Mouse (Mus musculus): Measurements from ENCODE around the gene Pitpnm2. TPM values are rescaled to one million over a fixed set of nuclear protein-coding genes. Genes with fewer than 3 reads are reported as not detected.

The Pitpnm2 gene
- total RNA-seq, 2 experiments from 2014 or later = 50.0 to 57.2 TPM

GRCm38 (mm10) chr5:124201564-124201963, 48.0 kb downstream of the Pitpnm2 start:
- DNase-seq = no peak

DNA sequence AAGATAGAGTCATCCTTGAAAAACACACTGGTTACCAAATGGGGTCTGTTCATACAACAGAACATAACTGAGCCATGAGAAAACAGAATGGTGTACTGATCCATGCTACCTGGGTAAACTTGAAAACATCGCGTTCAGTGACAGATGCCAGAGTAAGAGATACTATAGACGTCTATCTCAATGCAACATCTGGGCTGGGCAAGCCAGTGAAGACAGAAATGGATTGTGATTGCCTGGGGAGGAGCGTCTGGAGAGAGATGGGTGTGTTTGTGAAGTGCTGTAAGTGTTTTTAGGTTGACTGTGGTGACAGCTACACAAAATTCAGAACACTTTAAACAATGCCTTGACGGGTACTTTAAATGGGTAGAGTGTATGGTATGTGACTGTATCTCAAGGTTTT, 48.7 kb downstream of the Pitpnm2 start:
- no peak for DNase-seq

- peak in 1 of 2 experiments; percentile 45 for DNase-seq
Observed at GRCm38 (mm10) chr5:124199168-124199567, 50.4 kb downstream of the Pitpnm2 start.

GRCm38 (mm10) chr5:124198473-124198872, 51.1 kb downstream of the Pitpnm2 start:
- DNase-seq = no peak

DNA sequence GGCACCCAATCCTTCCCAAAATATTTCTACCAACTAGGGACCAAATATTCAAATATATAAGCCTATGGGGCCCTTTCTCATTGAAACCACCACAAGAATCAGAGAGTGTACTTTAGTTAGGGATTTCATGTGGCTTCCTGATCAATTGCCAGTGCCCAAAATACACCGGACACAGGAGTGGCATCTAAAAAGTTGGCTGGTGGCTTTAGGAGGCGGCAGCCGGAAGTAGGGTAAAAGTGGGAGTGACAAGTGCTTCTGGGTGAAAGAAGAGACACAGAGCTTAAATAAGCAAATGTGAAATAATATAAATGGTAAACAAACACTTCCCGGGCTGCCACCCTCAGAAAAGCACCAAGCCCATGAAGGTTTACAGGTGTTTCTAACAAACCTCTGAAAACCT, 53.5 kb downstream of the Pitpnm2 start:
- DNase-seq = no peak

DNA sequence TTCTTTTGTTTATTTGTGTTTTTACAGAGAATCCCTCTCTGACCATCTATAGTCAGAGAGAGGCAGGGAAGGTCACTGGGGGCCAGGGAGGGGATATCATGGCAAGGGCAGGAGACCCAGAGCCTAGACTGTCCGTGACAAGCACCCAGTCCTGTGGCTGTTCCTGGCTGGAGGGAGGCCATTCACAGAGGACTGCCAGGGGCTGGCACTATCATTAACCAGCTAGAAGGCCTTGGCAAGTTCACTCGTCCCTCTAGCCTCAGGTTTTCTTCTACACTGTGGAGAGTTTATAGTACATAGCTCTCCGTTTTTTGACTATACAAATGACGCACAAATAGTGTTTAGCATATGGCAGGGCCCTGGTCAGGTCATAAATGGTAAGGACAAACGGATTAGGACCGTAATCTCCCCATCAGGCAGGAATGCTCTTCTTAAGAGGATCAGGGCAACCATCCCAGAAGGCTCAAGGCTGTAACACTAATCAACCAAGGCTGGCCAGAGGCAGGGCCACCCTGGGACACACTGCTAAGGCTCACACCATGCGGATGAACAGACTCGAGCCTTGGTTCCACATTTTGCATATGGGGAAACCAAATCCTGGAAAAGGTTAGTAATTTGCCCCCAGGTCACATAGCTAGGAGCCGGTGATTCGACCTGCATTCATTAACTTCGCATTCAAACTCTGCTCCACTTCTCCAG, 55.0 kb downstream of the Pitpnm2 start:
- peak; percentile 57 to 61 for DNase-seq

- DNase-seq = no peak
Observed at GRCm38 (mm10) chr5:124193286-124194112, 56.1 kb downstream of the Pitpnm2 start.

- DNase-seq = no peak
Observed at GRCm38 (mm10) chr5:124192726-124193285, 56.8 kb downstream of the Pitpnm2 start.

GRCm38 (mm10) chr5:124192251-124192710, 57.3 kb downstream of the Pitpnm2 start:
- DNase-seq = no peak

DNA sequence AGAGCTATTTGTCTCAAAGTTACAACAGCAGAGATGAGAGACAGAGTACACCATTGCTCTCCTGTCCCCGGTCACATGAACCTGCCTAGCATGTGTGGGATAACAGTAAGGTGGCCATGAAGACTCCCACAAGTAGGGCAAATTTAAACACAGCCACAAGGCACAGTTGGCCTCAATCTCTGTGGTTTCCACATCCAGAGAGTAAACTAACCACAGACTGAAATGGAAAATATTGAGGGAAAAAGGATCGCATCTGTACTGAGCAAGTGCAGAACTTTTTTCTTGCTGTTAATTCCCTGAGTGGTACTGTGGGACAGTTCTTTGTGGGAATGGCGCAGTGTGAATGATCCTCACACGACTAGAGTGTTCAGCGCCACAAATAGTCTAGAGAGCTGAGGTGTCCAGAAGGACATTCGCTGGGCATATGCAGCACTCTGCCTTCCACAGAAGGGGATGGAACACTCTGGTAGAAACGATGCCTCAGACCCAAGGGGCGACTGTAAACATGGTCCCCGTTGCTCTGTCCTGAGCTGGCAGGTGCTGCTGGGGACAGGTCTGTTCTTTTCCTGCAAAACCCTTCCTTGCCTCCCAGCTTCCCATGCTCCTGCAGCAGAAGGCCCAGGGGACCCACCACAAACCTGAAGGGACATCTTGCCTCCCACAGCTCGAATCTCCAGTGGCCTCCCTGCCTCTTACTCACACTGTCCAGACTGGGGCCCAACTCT, 59.3 kb downstream of the Pitpnm2 start:
- DNase-seq = no peak

GRCm38 (mm10) chr5:124189572-124189981, 60.0 kb downstream of the Pitpnm2 start:
- DNase-seq = peak in 1 of 2 experiments; percentile 34

DNA sequence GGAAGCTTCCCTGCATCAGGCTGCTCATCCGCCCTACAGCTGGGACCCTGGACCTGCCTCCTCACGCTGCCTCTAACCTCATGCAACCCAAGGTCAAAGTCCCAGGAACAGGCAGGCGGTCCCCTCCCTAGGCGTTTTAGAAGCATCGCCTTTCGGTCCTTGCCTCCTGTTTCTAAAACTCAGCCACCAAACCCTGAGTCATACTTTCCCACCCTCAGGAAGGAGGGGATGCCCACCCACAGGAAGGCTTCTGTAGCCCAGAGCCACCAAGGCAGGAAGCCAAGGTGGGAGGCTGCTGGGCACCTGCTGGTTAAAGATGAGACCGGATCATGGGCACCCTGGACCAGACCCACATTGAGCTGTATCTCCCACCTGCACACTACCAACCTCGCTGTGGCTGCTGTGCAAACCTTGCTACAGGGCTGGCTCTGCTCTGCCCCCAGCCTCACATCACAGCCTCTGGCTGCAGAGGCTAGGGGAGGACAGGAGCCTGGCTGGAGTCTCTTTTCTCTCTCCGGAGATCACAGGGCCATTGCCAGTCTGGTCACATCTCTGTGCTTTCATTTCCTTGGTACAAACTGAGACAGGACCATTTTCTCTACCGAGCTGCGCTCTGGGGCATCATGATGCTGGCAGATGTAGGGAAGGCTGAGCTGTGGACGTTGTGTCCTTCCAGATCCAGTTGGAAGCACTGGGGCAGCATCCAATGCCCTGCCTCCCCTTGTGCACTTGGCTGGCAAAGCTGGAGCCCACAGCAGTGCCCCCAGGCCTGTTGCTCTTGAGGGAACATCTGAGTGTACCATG, 61.9 kb downstream of the Pitpnm2 start:
- DNase-seq = no peak

DNA sequence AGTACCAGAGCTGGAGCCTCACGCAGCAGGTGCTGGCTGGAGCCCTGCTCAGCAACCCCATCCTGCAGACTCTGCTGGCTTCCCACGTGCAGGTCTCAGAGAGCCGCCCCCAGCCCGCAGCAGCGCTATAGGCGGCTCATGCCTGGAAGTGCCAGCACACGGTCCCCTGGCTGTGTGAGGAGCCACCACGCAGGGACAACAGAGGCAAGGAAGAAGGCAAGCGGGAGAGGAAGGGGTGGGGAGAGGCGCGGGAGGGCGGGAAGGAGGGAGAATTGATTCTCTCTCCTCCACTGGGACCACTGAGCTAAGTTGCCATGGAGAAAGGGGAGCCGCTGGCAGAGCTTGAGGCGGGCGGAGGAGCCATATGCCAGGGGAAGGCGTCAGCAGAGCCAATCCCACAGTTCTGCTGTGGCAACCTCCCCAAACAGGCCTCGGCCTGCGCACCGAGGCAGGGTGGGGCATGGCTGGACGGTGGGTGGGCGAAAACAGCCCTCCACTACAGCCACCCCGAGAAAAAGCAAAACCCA, 62.5 kb downstream of the Pitpnm2 start:
- DNase-seq = no peak

DNA sequence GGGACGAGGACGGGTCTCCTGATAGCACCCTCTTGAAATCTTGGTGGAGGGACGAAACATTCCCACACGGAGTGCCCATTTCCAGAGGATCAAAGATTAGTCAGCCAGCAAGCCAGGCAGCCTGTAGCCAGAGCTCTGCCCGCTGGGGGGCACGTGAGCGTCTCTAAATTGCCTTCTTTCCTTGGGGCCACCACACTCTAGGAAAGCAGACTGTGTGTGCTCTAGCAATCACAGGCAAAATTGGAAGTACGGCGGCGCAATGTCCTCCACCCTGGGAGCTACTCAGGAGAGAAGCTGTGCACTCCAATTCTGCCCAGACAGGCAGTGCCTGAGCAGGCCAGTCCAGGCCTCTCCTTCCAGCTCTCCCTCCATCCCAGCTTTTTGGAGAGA, 63.1 kb downstream of the Pitpnm2 start:
- no peak for DNase-seq

GRCm38 (mm10) chr5:124185706-124186464, 63.7 kb downstream of the Pitpnm2 start:
- peak; percentile 60 to 70 for DNase-seq

DNA sequence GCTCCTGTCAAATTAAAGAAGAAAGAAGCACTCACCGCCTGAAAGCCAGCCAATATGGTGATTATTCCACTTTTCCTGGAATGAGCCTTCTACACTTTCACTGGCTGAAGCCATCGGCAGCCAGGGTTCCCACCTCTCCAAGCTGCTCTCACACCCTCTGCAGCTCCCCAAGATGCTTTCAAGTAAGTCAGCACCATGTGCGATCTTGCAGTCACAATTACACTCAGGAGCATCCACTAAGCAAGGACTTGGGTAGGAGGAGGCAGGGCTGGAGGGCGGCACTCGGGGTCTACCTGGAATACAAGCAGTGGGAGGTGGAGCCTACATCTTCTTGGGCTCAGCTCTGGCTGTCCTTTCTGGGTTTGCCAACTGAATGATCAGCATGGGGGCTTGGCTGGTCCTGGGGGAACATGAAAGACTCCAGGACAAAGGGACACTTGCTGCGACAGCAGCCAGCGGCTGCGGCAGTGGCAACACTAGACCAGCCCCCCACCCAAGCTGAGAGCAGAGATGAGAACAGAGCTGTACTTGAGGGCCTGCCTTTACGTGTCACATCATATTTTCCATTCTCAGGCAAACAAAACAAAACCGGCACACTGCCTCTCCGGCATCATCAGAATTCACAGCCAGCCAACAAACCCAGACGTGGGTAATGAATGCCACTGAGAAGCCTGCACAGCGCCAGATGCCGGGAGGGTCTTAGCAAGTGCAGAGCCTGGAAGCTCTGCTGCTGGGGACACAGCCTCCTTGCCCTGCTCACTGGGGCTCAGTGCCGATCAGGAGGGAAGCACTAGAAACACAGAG, 64.5 kb downstream of the Pitpnm2 start:
- no peak for DNase-seq

DNA sequence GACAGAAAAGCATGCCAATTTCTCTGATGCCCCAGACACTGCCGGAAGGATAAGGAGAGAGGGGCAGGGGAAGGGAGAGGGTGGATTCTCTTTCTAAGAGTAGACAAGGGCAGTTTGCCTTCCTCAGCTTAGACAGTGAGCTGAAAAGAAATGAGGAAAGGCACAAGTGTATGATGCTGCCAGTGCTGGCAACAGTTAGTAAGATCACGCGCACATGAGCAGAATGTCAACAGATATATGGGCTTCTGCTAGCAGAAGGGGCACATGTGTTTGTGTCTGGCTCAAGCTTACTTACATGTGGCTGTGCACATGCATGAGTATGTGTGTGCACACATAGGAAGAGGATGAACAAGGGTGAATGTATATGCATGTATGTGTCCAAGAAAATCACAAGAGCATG, 65.4 kb downstream of the Pitpnm2 start:
- no peak for DNase-seq

GRCm38 (mm10) chr5:124182642-124183041, 66.9 kb downstream of the Pitpnm2 start:
- DNase-seq = no peak

- DNase-seq = no peak
Observed at GRCm38 (mm10) chr5:124182097-124182496, 67.5 kb downstream of the Pitpnm2 start.
